Mouse (Mus musculus) ES-Bruce4 (cell line): ENCODE data around the gene Mast4.

ENCODE experiments used
- CTCF ChIP-seq: IDR thresholded peaks from one replicate; pipeline ENCODE4 v1.8.1; 2011; ENCODE audit warnings: low read depth, low read length
- EP300 ChIP-seq: IDR thresholded peaks from 2 replicates; pipeline ENCODE4 v1.6.1; 2011; ENCODE audit warnings: low read depth, low read length; ENCODE audit not compliant: insufficient read depth
- POLR2A ChIP-seq: IDR thresholded peaks from one replicate; pipeline ENCODE4 v1.8.1; 2011; ENCODE audit warnings: low read length; ENCODE audit not compliant: insufficient read depth

DNA sequence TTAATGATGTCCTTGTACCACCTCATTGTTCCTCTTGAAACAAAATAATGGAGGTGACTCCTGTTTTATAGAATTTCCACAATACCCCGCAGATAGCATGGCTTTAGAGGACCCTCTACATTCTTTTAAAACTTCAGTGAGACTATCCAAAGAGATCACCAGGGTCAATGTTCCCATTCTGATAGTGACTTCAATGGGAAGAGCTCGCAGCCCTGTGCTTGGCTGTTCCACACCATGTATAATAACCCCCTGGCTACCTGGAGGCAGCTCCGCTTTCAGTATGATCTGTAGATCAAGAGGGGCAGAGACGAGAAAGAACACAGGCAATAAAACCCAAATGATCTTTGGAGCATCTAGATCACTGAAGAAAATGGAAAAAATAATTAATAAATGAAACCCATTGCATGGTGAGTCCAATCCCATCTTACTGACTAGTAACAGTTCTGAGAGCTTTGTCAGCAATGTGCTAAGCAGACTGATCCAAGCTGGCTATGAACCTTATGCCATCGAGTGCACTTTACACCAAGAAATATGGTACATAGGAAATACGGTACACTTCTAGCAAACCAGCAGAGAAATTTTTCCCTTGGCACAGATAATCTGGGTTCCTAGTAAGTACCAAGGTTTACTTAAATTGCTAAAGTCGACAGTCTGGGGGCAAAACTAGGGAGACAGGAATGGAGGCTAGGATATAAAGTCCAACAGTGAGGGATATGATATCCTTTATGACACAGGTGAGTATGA is 341.4 kb downstream of the Mast4 start:
- no peak for TF ChIP-seq POLR2A
- TF ChIP-seq CTCF: no peak
- no peak for TF ChIP-seq EP300
